Mouse (Mus musculus) midbrain, embryonic 14.5 days (tissue): ENCODE measurements around the gene Pgls. TPM values are rescaled to one million over a fixed set of nuclear protein-coding genes. Genes with fewer than 3 reads are reported as not detected.
A peak's percentile ranks its signal among the peaks of the same experiment; 100 is the strongest.

Experiments
- ATAC-seq: fragments of 200-750 bp; cut with Nextera tagmentation; 2 replicates; pipeline ENCODE4 v1.8.0; 2017; ENCODE audit warnings: moderate number of reproducible peaks, moderate library complexity; ENCODE audit not compliant: low FRiP score, low TSS enrichment
- DNase-seq: peaks from one replicate; pipeline ENCODE4 v3.0.0-alpha.2; 2015
- H3K27ac ChIP-seq: fragments of 300-500 bp; sonication (generic); replicated peaks from 2 replicates; pipeline ENCODE4 v1.5.1; 2014; ENCODE audit warnings: mild to moderate bottlenecking, low read depth, low read length, moderate library complexity
- H3K27me3 ChIP-seq: fragments of 300-500 bp; sonication (generic); 2 replicates; pipeline ENCODE4 v1.6.1; 2014; ENCODE audit warnings: low read length, control low read depth, mixed read lengths; ENCODE audit not compliant: control insufficient read depth, insufficient read depth
- H3K36me3 ChIP-seq: fragments of 300-500 bp; sonication (generic); 2 replicates; pipeline ENCODE4 v1.6.1; 2014; ENCODE audit warnings: low read length, control low read depth; ENCODE audit not compliant: control insufficient read depth, insufficient read depth
- H3K4me1 ChIP-seq: fragments of 300-500 bp; sonication (generic); 2 replicates; pipeline ENCODE4 v1.6.1; 2014; ENCODE audit warnings: mild to moderate bottlenecking, antibody characterized with exemption, low read length, control low read depth; ENCODE audit not compliant: control insufficient read depth, insufficient read depth
- H3K4me2 ChIP-seq: fragments of 300-500 bp; sonication (generic); 2 replicates; pipeline ENCODE4 v1.6.1; 2014; ENCODE audit warnings: mild to moderate bottlenecking, low read length, moderate library complexity
- H3K4me3 ChIP-seq: fragments of 300-500 bp; sonication (generic); replicated peaks from 2 replicates; pipeline ENCODE4 v1.5.1; 2014; ENCODE audit warnings: low read depth, low read length
- H3K9ac ChIP-seq: fragments of 300-500 bp; sonication (generic); replicated peaks from 2 replicates; pipeline ENCODE4 v1.6.1; 2014; ENCODE audit warnings: mild to moderate bottlenecking, low read length, moderate library complexity
- H3K9me3 ChIP-seq: fragments of 300-500 bp; sonication (generic); 2 replicates; pipeline ENCODE4 v1.6.1; 2016; ENCODE audit warnings: low read length, control low read depth, mixed read lengths; ENCODE audit not compliant: control insufficient read depth
- WGBS: fragments of 180-500 bp; shearing (Covaris S2); extraction: QIAGEN DNeasy Blood & Tissue Kit; methylation state at CpG from one replicate; pipeline ENCODE4 v1.1.7; 2014; 5-methylcytosine and 5-hydroxymethylcytosine counted together
- polyA plus RNA-seq: library from polyadenylated mRNA; unstranded; fragments of >200 nt; fragmentation: Nextera tagmentation; extraction: Ambion mirVana; gene quantifications from 2 replicates; pipeline ENCODE4 v1.2.1, GENCODE M21; 2014

Pgls gene
- polyA plus RNA-seq, 1 experiment from 2014 or later, result 241 TPM

DNA sequence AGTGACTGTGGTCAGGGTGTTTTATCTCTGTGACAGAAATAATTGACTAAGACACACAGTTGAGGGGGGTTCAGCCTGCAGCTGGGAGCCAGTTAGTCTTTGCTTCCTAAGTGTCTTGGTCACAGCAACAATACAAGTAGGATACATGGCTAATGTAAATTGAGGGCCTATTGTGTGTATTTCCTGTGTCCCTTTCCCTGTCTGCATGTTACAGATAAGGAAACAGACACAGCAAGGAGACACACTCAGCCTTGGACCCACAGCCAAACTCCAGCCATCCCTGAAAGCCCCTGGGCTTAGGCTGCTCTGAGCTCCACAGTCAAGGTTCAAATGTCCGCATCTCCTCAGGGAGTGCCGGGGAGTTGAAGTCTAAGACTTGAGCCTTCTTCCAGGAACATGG lies 37.3 kb upstream of the Pgls start:
- no peak for ATAC-seq

DNA sequence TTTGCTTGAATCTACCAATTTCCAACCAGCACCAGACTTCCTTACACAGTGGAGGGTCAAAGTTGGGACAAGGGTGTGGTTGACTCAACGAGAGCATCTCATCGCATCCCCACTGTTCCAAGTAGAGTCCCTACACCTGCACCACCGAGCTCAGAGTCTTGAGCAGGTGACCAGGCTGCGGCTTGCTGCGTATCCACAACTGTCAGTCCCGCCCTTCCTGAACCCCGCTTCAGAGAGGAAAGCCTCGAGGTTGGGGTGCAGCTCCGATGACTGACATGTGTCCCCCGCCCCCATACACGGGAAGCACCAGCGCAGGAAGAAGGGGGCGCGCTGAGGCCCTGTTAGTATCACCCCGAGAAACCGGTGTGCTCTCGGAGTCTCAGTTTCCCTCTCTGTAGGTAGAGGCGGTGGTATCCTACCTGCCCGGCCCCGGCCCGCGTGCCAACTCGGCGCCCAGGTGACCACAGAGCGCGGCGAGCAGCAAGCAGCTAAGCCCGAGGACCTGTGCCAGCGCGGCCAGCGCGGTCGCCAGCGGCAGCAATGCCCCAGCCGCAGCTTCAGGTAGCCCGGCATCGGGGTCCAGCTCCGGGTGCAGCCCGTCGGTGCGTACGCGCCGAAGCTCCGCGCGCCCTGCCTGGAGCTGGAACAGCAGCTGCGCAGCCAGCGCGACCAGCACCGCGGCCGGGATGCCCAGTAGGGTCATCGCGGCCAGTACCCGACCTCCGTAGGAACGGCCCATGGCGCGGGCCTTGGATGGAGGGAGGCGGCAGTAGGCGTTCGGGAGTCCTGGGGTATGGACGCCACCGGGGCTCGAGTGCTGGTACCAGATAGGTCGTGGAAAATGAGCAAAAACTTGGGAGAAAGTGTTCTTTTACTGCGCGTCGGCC lies 33.7 kb upstream of the Pgls start, which contains the start of gene Tmem221:
Gene Tmem221 (minus strand): TSS at position 801 of the 887 bp plus-strand sequence.
- H3K27ac ChIP-seq, result no peak within 1 kb of the TSS
- H3K4me2 ChIP-seq, result peak within 1 kb of the TSS; percentile 36
- H3K9me3 ChIP-seq, result no peaks in the 10 kb centered on the region
- 0 out of 2 replicates have a peak, but pooled peaks cover 7% of the 10 kb centered on the region for H3K4me1 ChIP-seq
- ATAC-seq (no peak), DNase-seq (no peak)
- no peaks in the 10 kb centered on the region for H3K36me3 ChIP-seq
- WGBS, result 5% methylated on average over 70 of the region's 70 CpGs
- peak within 1 kb of the TSS; percentile 19 for H3K4me3 ChIP-seq
- peaks cover 71% of the 10 kb centered on the region for H3K27me3 ChIP-seq
- H3K9ac ChIP-seq, result no peak within 1 kb of the TSS; the same call in 1 of the 2 replicates

More for the DNA sequence above, 37.3 kb upstream of the Pgls start:
- H3K9ac ChIP-seq, result no peak overlapping the region
- no peaks in the 10 kb centered on the region for H3K9me3 ChIP-seq
- H3K4me3 ChIP-seq, result no peak overlapping the region
- H3K27ac ChIP-seq, result no peak overlapping the region
- H3K27me3 ChIP-seq, result peaks cover 38% of the 10 kb centered on the region
- no peak overlapping the region for H3K4me2 ChIP-seq
- no peaks in the 10 kb centered on the region for H3K4me1 ChIP-seq
- WGBS, result 83% methylated on average over 2 of the region's 2 CpGs
- H3K36me3 ChIP-seq, result no peaks in the 10 kb centered on the region
- no peak for DNase-seq

DNA sequence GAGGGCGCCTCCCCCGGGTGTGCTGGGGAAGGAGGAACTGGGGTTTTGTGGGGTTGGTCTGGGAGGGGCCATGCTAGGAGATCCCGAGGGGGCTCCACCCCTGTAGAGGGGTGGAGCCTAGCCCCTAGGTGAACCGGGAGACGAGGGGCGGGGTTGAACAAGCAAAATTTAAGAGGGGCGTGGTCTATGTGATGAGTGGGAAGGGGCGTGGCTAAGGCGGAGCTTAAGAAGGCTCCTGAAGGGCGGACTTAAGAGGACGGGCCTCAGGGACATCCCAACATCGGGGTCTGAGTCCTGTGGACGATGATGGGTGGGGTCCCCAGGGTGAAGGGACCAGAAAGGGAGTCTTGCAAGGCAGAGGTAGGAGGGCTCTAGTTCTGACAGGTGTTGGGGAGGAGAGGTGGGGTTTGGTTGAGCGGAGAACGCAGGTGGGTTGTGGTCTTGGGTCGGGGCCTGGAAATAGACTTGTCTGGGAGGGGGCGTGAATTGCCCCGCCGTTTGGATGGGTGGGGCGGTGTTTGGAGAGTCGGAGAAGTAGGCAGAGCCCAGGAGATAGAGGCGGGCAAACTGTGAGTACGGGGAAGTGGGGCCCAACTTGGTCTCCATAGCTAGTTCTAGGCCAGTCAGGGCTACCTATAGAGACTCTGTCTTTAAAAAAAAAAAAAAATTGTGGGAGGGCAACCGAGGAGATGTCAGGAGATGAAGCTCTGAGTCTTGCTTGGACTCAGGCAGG lies 32.9 kb upstream of the Pgls start:
- ATAC-seq (0 out of 2 replicates have a peak, but pooled peaks have one; percentile 27), DNase-seq (peak; percentile 46)
- Histone ChIP-seq H3K27me3 (peaks cover 75% of the 10 kb centered on the region), H3K4me1 (0 out of 2 replicates have a peak, but pooled peaks cover 7% of the 10 kb centered on the region), H3K4me3 (peak overlapping the region; percentile 19), H3K4me2 (peak overlapping the region; percentile 36), H3K27ac (no peak overlapping the region), H3K36me3 (no peaks in the 10 kb centered on the region), H3K9me3 (no peaks in the 10 kb centered on the region), H3K9ac (no peak overlapping the region)
- 3% methylated on average over 24 of the region's 24 CpGs for WGBS

DNA sequence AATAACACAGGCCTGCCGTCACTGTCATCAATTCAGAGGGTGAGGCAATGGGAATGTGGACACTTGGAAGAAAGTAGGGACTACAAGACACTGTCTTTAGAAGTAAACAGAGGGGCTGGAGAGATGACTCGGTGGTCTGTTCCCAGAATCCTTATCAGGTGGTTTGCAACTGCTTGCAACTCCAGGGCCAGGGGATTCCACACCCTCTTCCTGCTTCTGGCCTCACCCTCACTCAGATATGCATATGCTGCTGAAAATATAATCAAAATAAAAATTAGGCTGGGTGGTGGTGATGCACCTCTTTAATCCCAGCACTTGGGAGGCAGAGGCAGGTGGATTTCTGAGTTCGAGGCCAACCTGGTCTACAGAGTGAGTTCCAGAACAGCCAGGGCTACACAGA lies 31.9 kb upstream of the Pgls start:
- no peak overlapping the region for H3K4me2 ChIP-seq
- WGBS, result 83% methylated on average over 3 of the region's 3 CpGs
- H3K27me3 ChIP-seq, result peaks cover 75% of the 10 kb centered on the region
- no peak overlapping the region for H3K4me3 ChIP-seq
- 0 out of 2 replicates have a peak, but pooled peaks cover 7% of the 10 kb centered on the region for H3K4me1 ChIP-seq
- H3K36me3 ChIP-seq, result no peaks in the 10 kb centered on the region
- DNase-seq (no peak), ATAC-seq (no peak)
- no peaks in the 10 kb centered on the region for H3K9me3 ChIP-seq
- H3K9ac ChIP-seq, result no peak overlapping the region
- H3K27ac ChIP-seq, result no peak overlapping the region

DNA sequence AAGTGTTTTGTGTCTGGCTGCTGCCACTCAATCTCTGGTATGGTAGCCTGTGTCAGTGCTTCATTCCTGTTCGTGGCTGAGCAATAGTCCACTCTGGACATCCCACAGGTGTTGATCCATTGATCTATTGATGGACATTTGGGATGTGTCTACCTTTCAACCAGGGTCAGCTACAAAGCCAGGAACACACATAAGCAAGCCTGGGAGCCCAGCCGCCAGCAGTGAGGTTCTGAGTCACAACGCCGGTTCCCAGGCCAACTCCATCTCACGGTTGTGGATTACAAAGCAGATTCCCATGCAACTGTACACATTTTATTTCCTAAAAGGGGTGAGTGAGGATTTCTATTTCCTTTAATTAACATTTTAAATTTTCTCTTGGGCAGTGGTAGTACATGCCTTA lies 31.2 kb upstream of the Pgls start:
- Histone ChIP-seq H3K27ac (no peak overlapping the region), H3K36me3 (no peaks in the 10 kb centered on the region), H3K4me3 (no peak overlapping the region), H3K9ac (no peak overlapping the region), H3K4me1 (0 out of 2 replicates have a peak, but pooled peaks cover 7% of the 10 kb centered on the region), H3K4me2 (no peak overlapping the region), H3K27me3 (peaks cover 75% of the 10 kb centered on the region), H3K9me3 (no peaks in the 10 kb centered on the region)
- ATAC-seq, result no peak
- no peak for DNase-seq
- 83% methylated on average over 5 of the region's 5 CpGs for WGBS

GRCm38 (mm10) chr8:71561401-71561800 lies 30.6 kb upstream of the Pgls start:
- WGBS, result 4% methylated on average over 15 of the region's 15 CpGs
- no peak overlapping the region for H3K4me3 ChIP-seq
- H3K27ac ChIP-seq, result no peak overlapping the region
- no peak overlapping the region for H3K4me2 ChIP-seq
- no peaks in the 10 kb centered on the region for H3K9me3 ChIP-seq
- DNase-seq (peak; percentile 84), ATAC-seq (no peak)
- no peak overlapping the region for H3K9ac ChIP-seq
- no peaks in the 10 kb centered on the region for H3K36me3 ChIP-seq
- H3K27me3 ChIP-seq, result peaks cover 70% of the 10 kb centered on the region
- 0 out of 2 replicates have a peak, but pooled peaks cover 7% of the 10 kb centered on the region for H3K4me1 ChIP-seq

GRCm38 (mm10) chr8:71562751-71563150 lies 29.2 kb upstream of the Pgls start:
- under 1% methylated on average over 33 of the region's 33 CpGs for WGBS
- Histone ChIP-seq H3K9me3 (no peaks in the 10 kb centered on the region), H3K36me3 (no peaks in the 10 kb centered on the region), H3K4me3 (peak overlapping the region; percentile 22), H3K27me3 (peaks cover 57% of the 10 kb centered on the region), H3K4me2 (peak overlapping the region; percentile 43), H3K27ac (no peak overlapping the region), H3K4me1 (0 out of 2 replicates have a peak, but pooled peaks cover 7% of the 10 kb centered on the region), H3K9ac (peak overlapping the region; percentile 39; the same call in 1 of the 2 replicates)
- peak; percentile 78 for DNase-seq
- peak; percentile 49; the same call in 1 of the 2 replicates for ATAC-seq

GRCm38 (mm10) chr8:71563992-71564391 lies 28.0 kb upstream of the Pgls start:
- 90% methylated on average over 4 of the region's 4 CpGs for WGBS
- no peaks in the 10 kb centered on the region for H3K36me3 ChIP-seq
- H3K9me3 ChIP-seq, result no peaks in the 10 kb centered on the region
- ATAC-seq (no peak), DNase-seq (no peak)
- H3K27ac ChIP-seq, result no peak overlapping the region
- H3K4me3 ChIP-seq, result no peak overlapping the region
- H3K4me1 ChIP-seq, result 0 out of 2 replicates have a peak, but pooled peaks cover 7% of the 10 kb centered on the region
- no peak overlapping the region for H3K4me2 ChIP-seq
- H3K9ac ChIP-seq, result no peak overlapping the region
- peaks cover 44% of the 10 kb centered on the region for H3K27me3 ChIP-seq
